Mouse (Mus musculus) midbrain, embryonic 14.5 days (tissue): ENCODE results near the gene Cd101. TPM values are rescaled to one million over a fixed set of nuclear protein-coding genes. Genes with fewer than 3 reads are reported as not detected.

ENCODE experiments used
- ATAC-seq: fragments of 200-750 bp; cut with Nextera tagmentation; 2 replicates; pipeline ENCODE4 v1.8.0; 2017; ENCODE audit warnings: moderate number of reproducible peaks, moderate library complexity; ENCODE audit not compliant: low FRiP score, low TSS enrichment
- DNase-seq: peaks from one replicate; pipeline ENCODE4 v3.0.0-alpha.2; 2015
- H3K27ac ChIP-seq: fragments of 300-500 bp; sonication (generic); replicated peaks from 2 replicates; pipeline ENCODE4 v1.5.1; 2014; ENCODE audit warnings: mild to moderate bottlenecking, low read depth, low read length, moderate library complexity
- H3K27me3 ChIP-seq: fragments of 300-500 bp; sonication (generic); 2 replicates; pipeline ENCODE4 v1.6.1; 2014; ENCODE audit warnings: low read length, control low read depth, mixed read lengths; ENCODE audit not compliant: control insufficient read depth, insufficient read depth
- H3K36me3 ChIP-seq: fragments of 300-500 bp; sonication (generic); 2 replicates; pipeline ENCODE4 v1.6.1; 2014; ENCODE audit warnings: low read length, control low read depth; ENCODE audit not compliant: control insufficient read depth, insufficient read depth
- H3K4me1 ChIP-seq: fragments of 300-500 bp; sonication (generic); 2 replicates; pipeline ENCODE4 v1.6.1; 2014; ENCODE audit warnings: mild to moderate bottlenecking, antibody characterized with exemption, low read length, control low read depth; ENCODE audit not compliant: control insufficient read depth, insufficient read depth
- H3K4me2 ChIP-seq: fragments of 300-500 bp; sonication (generic); 2 replicates; pipeline ENCODE4 v1.6.1; 2014; ENCODE audit warnings: mild to moderate bottlenecking, low read length, moderate library complexity
- H3K4me3 ChIP-seq: fragments of 300-500 bp; sonication (generic); replicated peaks from 2 replicates; pipeline ENCODE4 v1.5.1; 2014; ENCODE audit warnings: low read depth, low read length
- H3K9ac ChIP-seq: fragments of 300-500 bp; sonication (generic); replicated peaks from 2 replicates; pipeline ENCODE4 v1.6.1; 2014; ENCODE audit warnings: mild to moderate bottlenecking, low read length, moderate library complexity
- H3K9me3 ChIP-seq: fragments of 300-500 bp; sonication (generic); 2 replicates; pipeline ENCODE4 v1.6.1; 2016; ENCODE audit warnings: low read length, control low read depth, mixed read lengths; ENCODE audit not compliant: control insufficient read depth
- WGBS: fragments of 180-500 bp; shearing (Covaris S2); extraction: QIAGEN DNeasy Blood & Tissue Kit; methylation state at CpG from one replicate; pipeline ENCODE4 v1.1.7; 2014; 5-methylcytosine and 5-hydroxymethylcytosine counted together
- polyA plus RNA-seq: library from polyadenylated mRNA; unstranded; fragments of >200 nt; fragmentation: Nextera tagmentation; extraction: Ambion mirVana; gene quantifications from 2 replicates; pipeline ENCODE4 v1.2.1, GENCODE M21; 2014

Gene Cd101
- polyA plus RNA-seq, 1 experiment from 2014 or later, result not detected

- WGBS, result 62% methylated on average over 4 of the region's 4 CpGs
- ATAC-seq (no peak), DNase-seq (no peak)
- peaks cover 4% of the 10 kb centered on the region for H3K4me1 ChIP-seq
- no peaks in the 10 kb centered on the region for H3K27me3 ChIP-seq
- H3K9ac ChIP-seq, result no peak overlapping the region
- H3K4me3 ChIP-seq, result no peak overlapping the region
- no peaks in the 10 kb centered on the region for H3K36me3 ChIP-seq
- H3K27ac ChIP-seq, result no peak overlapping the region
- no peak overlapping the region for H3K4me2 ChIP-seq
- no peaks in the 10 kb centered on the region for H3K9me3 ChIP-seq
Observed at GRCm38 (mm10) chr3:101015254-101015653, 14.1 kb downstream of the Cd101 start.

- peaks cover 4% of the 10 kb centered on the region for H3K4me1 ChIP-seq
- no peak for DNase-seq
- no peak overlapping the region for H3K4me3 ChIP-seq
- H3K27me3 ChIP-seq, result no peaks in the 10 kb centered on the region
- no peak for ATAC-seq
- no peak overlapping the region for H3K4me2 ChIP-seq
- no peak overlapping the region for H3K9ac ChIP-seq
- H3K27ac ChIP-seq, result no peak overlapping the region
- no peaks in the 10 kb centered on the region for H3K9me3 ChIP-seq
- WGBS, result 89% methylated on average over 3 of the region's 3 CpGs
- no peaks in the 10 kb centered on the region for H3K36me3 ChIP-seq
Observed at GRCm38 (mm10) chr3:101013536-101013935, 15.8 kb downstream of the Cd101 start.

- WGBS, result 93% methylated on average over 10 of the region's 10 CpGs
- H3K9me3 ChIP-seq, result no peaks in the 10 kb centered on the region
- no peaks in the 10 kb centered on the region for H3K36me3 ChIP-seq
- DNase-seq (no peak), ATAC-seq (no peak)
- no peak overlapping the region for H3K9ac ChIP-seq
- peaks cover 4% of the 10 kb centered on the region for H3K4me1 ChIP-seq
- H3K4me3 ChIP-seq, result no peak overlapping the region
- no peak overlapping the region for H3K27ac ChIP-seq
- H3K4me2 ChIP-seq, result no peak overlapping the region
- no peaks in the 10 kb centered on the region for H3K27me3 ChIP-seq
Observed at GRCm38 (mm10) chr3:101013005-101013404, 16.4 kb downstream of the Cd101 start.

GRCm38 (mm10) chr3:101012597-101012996 is 16.8 kb downstream of the Cd101 start:
- 79% methylated on average over 8 of the region's 8 CpGs for WGBS
- H3K36me3 ChIP-seq, result no peaks in the 10 kb centered on the region
- H3K4me2 ChIP-seq, result no peak overlapping the region
- H3K9ac ChIP-seq, result no peak overlapping the region
- no peaks in the 10 kb centered on the region for H3K27me3 ChIP-seq
- H3K9me3 ChIP-seq, result no peaks in the 10 kb centered on the region
- H3K4me3 ChIP-seq, result no peak overlapping the region
- DNase-seq, result no peak
- ATAC-seq, result no peak
- peaks cover 4% of the 10 kb centered on the region for H3K4me1 ChIP-seq
- H3K27ac ChIP-seq, result no peak overlapping the region

GRCm38 (mm10) chr3:101012131-101012571 is 17.2 kb downstream of the Cd101 start:
- Histone ChIP-seq H3K27ac (no peak overlapping the region), H3K9ac (no peak overlapping the region), H3K9me3 (no peaks in the 10 kb centered on the region), H3K4me2 (no peak overlapping the region), H3K4me1 (peaks cover 4% of the 10 kb centered on the region), H3K4me3 (no peak overlapping the region), H3K27me3 (no peaks in the 10 kb centered on the region), H3K36me3 (no peaks in the 10 kb centered on the region)
- no peak for ATAC-seq
- DNase-seq, result no peak
- 71% methylated on average over 10 of the region's 10 CpGs for WGBS

- no peak for DNase-seq
- H3K4me3 ChIP-seq, result no peak overlapping the region
- no peaks in the 10 kb centered on the region for H3K27me3 ChIP-seq
- peaks cover 4% of the 10 kb centered on the region for H3K4me1 ChIP-seq
- H3K27ac ChIP-seq, result no peak overlapping the region
- 76% methylated on average over 5 of the region's 5 CpGs for WGBS
- no peak overlapping the region for H3K9ac ChIP-seq
- no peaks in the 10 kb centered on the region for H3K9me3 ChIP-seq
- no peak overlapping the region for H3K4me2 ChIP-seq
- no peaks in the 10 kb centered on the region for H3K36me3 ChIP-seq
- ATAC-seq, result no peak
Observed at GRCm38 (mm10) chr3:101011203-101011600, 18.2 kb downstream of the Cd101 start.

GRCm38 (mm10) chr3:101010589-101011202 is 18.7 kb downstream of the Cd101 start:
- H3K27me3 ChIP-seq, result no peaks in the 10 kb centered on the region
- no peak for ATAC-seq
- DNase-seq, result no peak
- H3K9me3 ChIP-seq, result no peaks in the 10 kb centered on the region
- peaks cover 4% of the 10 kb centered on the region for H3K4me1 ChIP-seq
- no peak overlapping the region for H3K4me3 ChIP-seq
- no peak overlapping the region for H3K27ac ChIP-seq
- H3K4me2 ChIP-seq, result no peak overlapping the region
- H3K9ac ChIP-seq, result no peak overlapping the region
- no peaks in the 10 kb centered on the region for H3K36me3 ChIP-seq
- 93% methylated on average over 4 of the region's 4 CpGs for WGBS

GRCm38 (mm10) chr3:101007112-101007782 is 22.1 kb downstream of the Cd101 start:
- Histone ChIP-seq H3K9me3 (no peaks in the 10 kb centered on the region), H3K27ac (no peak overlapping the region), H3K9ac (no peak overlapping the region), H3K4me1 (no peaks in the 10 kb centered on the region), H3K27me3 (no peaks in the 10 kb centered on the region), H3K4me2 (no peak overlapping the region), H3K36me3 (no peaks in the 10 kb centered on the region), H3K4me3 (no peak overlapping the region)
- ATAC-seq, result no peak
- WGBS, result 82% methylated on average over 5 of the region's 5 CpGs
- no peak for DNase-seq

- H3K27ac ChIP-seq, result no peak overlapping the region
- no peak for ATAC-seq
- 84% methylated on average over 6 of the region's 6 CpGs for WGBS
Observed at GRCm38 (mm10) chr3:101005392-101005791, 24.0 kb downstream of the Cd101 start.

More at GRCm38 (mm10) chr3:101005392-101005791, 24.0 kb downstream of the Cd101 start:
- no peaks in the 10 kb centered on the region for H3K36me3 ChIP-seq
- H3K4me2 ChIP-seq, result no peak overlapping the region
- DNase-seq, result no peak
- no peaks in the 10 kb centered on the region for H3K9me3 ChIP-seq
- no peaks in the 10 kb centered on the region for H3K27me3 ChIP-seq
- H3K9ac ChIP-seq, result no peak overlapping the region
- H3K4me1 ChIP-seq, result no peaks in the 10 kb centered on the region
- H3K4me3 ChIP-seq, result no peak overlapping the region
